ENCODE assay signal across 15 mouse cellular contexts in the genomic region with DNA sequence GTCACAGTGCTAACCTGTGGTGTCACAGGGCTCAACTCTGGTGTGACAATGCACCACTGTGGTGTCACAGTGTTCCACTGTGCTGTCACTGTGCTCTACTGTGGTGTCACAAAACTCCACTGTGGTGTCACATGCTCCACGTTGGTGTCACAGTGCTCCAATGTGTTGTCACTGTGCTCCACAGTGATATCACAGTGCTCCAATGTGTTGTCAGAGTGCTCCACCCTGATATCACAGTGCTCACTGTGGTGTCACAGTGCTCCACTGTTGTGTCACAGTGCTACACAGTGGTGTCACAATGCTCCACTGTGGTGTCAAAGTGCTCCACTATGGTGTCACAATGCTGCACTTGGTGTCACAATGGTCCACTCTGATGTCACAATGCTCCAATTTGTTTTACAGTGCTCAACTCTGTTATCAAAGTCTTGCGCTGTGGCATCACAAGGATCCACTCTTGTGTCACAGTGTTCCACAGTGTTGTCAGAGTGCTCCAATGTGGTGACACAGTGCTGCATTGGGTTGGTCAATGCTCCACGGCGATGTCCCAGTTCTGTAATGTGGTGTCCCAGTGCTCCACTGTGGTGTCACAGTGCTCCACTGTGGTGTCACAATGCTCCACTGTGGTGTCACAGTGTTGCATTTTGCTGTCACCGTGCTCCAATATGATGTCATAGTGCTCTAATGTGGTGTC.
DNase-seq lines count a peak whose midpoint lies in the region; ATAC-seq and TF ChIP-seq lines count a peak whose summit lies in the region.
"Had no signal": no experiment of that assay in that cellular context is flagged by ENCODE, and none has a peak within 500 bp of the region (broad histone marks: within the 10 kb centered on the region; RNA-seq: fewer than 3 reads in every experiment).

No protein-coding gene starts in this region.

- H3K4me3 ChIP-seq in hindbrain, embryonic 14.5 days (replicated peaks; ENCODE audit: low read length): no peak overlapping the region
- no peak overlapping the region for H3K4me3 ChIP-seq in hindbrain, embryonic 10.5 days
- no peak overlapping the region for H3K4me3 ChIP-seq in limb, embryonic 11.5 days (ENCODE audit: low read depth, low read length)
- no peak overlapping the region for H3K4me3 ChIP-seq in cerebellum, adult 2 months (replicated peaks; ENCODE audit: insufficient read depth, low read depth, low read length)
- H3K4me3 ChIP-seq: gastrocnemius, adult 2 months; hindbrain, embryonic 13.5 days; liver, embryonic 15.5 days had no signal

- TF ChIP-seq POLR2A in cerebellum, adult 2 months (IDR thresholded peaks at IDR 0.05; ENCODE audit: borderline replicate concordance, insufficient read depth, low read length): no peak

- no peaks in the 10 kb centered on the region for H3K36me3 ChIP-seq in hindbrain, embryonic 14.5 days (replicated peaks; ENCODE audit: control insufficient read depth, insufficient read depth)
- no peaks in the 10 kb centered on the region for H3K36me3 ChIP-seq in hindbrain, embryonic 10.5 days
- no peaks in the 10 kb centered on the region for H3K36me3 ChIP-seq in limb, embryonic 11.5 days (ENCODE audit: control insufficient read depth, insufficient read depth, low read length)
- H3K36me3 ChIP-seq: hindbrain, embryonic 13.5 days; liver, embryonic 15.5 days had no signal

- DNase-seq in hindbrain, embryonic 14.5 days (ENCODE audit: low spot score): no peak
- DNase-seq in hindbrain, embryonic 10.5 days (ENCODE audit: low spot score): no peak
- peak; percentile 1 for DNase-seq in thymus, postnatal 4 days
- no peak for DNase-seq in thymus, postnatal 10 days (ENCODE audit: low spot score in 2 of 2)
- peak; percentile 17 for DNase-seq in limb, embryonic 11.5 days (ENCODE audit: low spot score)
- no peak for DNase-seq in cerebellum, adult 2 months
- DNase-seq in gastrocnemius, postnatal 10 days: no peak
- DNase-seq: adrenal gland, adult 2 months; cerebellum, adult 8-10 months; gastrocnemius, adult 2 months; kidney, adult 9 months; right cerebral cortex, postnatal 14 days; thymus, adult 2 months had no signal

- H3K4me1 ChIP-seq in hindbrain, embryonic 14.5 days (replicated peaks; ENCODE audit: control insufficient read depth, insufficient read depth, low read length): no peaks in the 10 kb centered on the region
- H3K4me1 ChIP-seq in hindbrain, embryonic 10.5 days (replicated peaks): no peaks in the 10 kb centered on the region
- H3K4me1 ChIP-seq in limb, embryonic 11.5 days (ENCODE audit: control insufficient read depth, insufficient read depth, low read length): no peaks in the 10 kb centered on the region
- H3K4me1 ChIP-seq in cerebellum, adult 2 months (ENCODE audit: control insufficient read depth, insufficient read depth, low read length): no peaks in the 10 kb centered on the region
- H3K4me1 ChIP-seq: hindbrain, embryonic 13.5 days; liver, embryonic 15.5 days had no signal

- peak; percentile 54 for ATAC-seq in hindbrain, embryonic 14.5 days (ENCODE audit: low FRiP score)
- no peak for ATAC-seq in limb, embryonic 11.5 days (ENCODE audit: insufficient number of reproducible peaks, low FRiP score, low TSS enrichment, low read depth)

- no peak overlapping the region for H3K9ac ChIP-seq in hindbrain, embryonic 14.5 days
- no peak overlapping the region for H3K9ac ChIP-seq in limb, embryonic 11.5 days (ENCODE audit: low read length)
- H3K9ac ChIP-seq: hindbrain, embryonic 13.5 days; liver, embryonic 15.5 days had no signal

- no peaks in the 10 kb centered on the region for H3K27me3 ChIP-seq in hindbrain, embryonic 14.5 days (ENCODE audit: control insufficient read depth, insufficient read depth, low read length)
- H3K27me3 ChIP-seq in hindbrain, embryonic 10.5 days (ENCODE audit: insufficient read depth, poor library complexity, severe bottlenecking): no peaks in the 10 kb centered on the region
- no peaks in the 10 kb centered on the region for H3K27me3 ChIP-seq in limb, embryonic 11.5 days (ENCODE audit: control insufficient read depth, insufficient read depth, low read length)
- H3K27me3 ChIP-seq in cerebellum, adult 2 months (ENCODE audit: control insufficient read depth, insufficient read depth, low read length): no peaks in the 10 kb centered on the region
- H3K27me3 ChIP-seq: hindbrain, embryonic 13.5 days; liver, embryonic 15.5 days had no signal

- H3K9me3 ChIP-seq in hindbrain, embryonic 14.5 days (ENCODE audit: control insufficient read depth, low read length): peaks cover 31% of the 10 kb centered on the region
- H3K9me3 ChIP-seq in hindbrain, embryonic 10.5 days: peaks cover 94% of the 10 kb centered on the region
- H3K9me3 ChIP-seq in limb, embryonic 11.5 days (ENCODE audit: control insufficient read depth, low read length): peaks cover 58% of the 10 kb centered on the region

- WGBS in hindbrain, embryonic 14.5 days: 81% methylated on average over 4 of the region's 5 CpGs
- WGBS in hindbrain, embryonic 10.5 days: 79% methylated on average over 5 of the region's 5 CpGs
- 84% methylated on average over 4 of the region's 5 CpGs for WGBS in limb, embryonic 11.5 days
- WGBS in cerebellum, adult 2 months: 82% methylated on average over 5 of the region's 5 CpGs

- H3K27ac ChIP-seq in hindbrain, embryonic 14.5 days: no peak overlapping the region
- no peak overlapping the region for H3K27ac ChIP-seq in hindbrain, embryonic 10.5 days
- H3K27ac ChIP-seq in limb, embryonic 11.5 days (replicated peaks; ENCODE audit: low read depth, low read length): no peak overlapping the region
- no peak overlapping the region for H3K27ac ChIP-seq in cerebellum, adult 2 months (ENCODE audit: insufficient read depth, low read length)
- H3K27ac ChIP-seq: gastrocnemius, adult 2 months; hindbrain, embryonic 13.5 days; liver, embryonic 15.5 days had no signal

- no peak for TF ChIP-seq CTCF in cerebellum, adult 2 months (IDR thresholded peaks at IDR 0.05; ENCODE audit: borderline replicate concordance, insufficient read depth, low read depth, low read length)

- no peak overlapping the region for H3K4me2 ChIP-seq in hindbrain, embryonic 14.5 days (replicated peaks)
- no peak overlapping the region for H3K4me2 ChIP-seq in limb, embryonic 11.5 days (ENCODE audit: low read depth, severe bottlenecking)
- H3K4me2 ChIP-seq: hindbrain, embryonic 13.5 days; liver, embryonic 15.5 days had no signal

Comparison
In these comparisons a context has a peak if more than half of its experiments do, and no peak if none do; other contexts are left out.
1. DNase-seq: peak in thymus, postnatal 4 days (single experiment) and limb, embryonic 11.5 days (single experiment); none in hindbrain, embryonic 14.5 days (single experiment), hindbrain, embryonic 10.5 days (single experiment), thymus, postnatal 10 days (0 of 2), cerebellum, adult 2 months (0 of 2) and gastrocnemius, postnatal 10 days (single experiment).